Mouse (Mus musculus): ENCODE data around the gene Axin2.

Axin2 gene

GRCm38 (mm10) chr11:108902303-108902702, 17.8 kb upstream of the Axin2 start:
- no peak for DNase-seq (ENCODE audit: low spot score in 2 of 2)

- no peak for DNase-seq (ENCODE audit: low spot score in 2 of 2)
Observed at GRCm38 (mm10) chr11:108906590-108907254, 13.4 kb upstream of the Axin2 start.

- DNase-seq (ENCODE audit: low spot score in 2 of 2): no peak
Observed at GRCm38 (mm10) chr11:108909396-108910195, 10.6 kb upstream of the Axin2 start.

GRCm38 (mm10) chr11:108910328-108910886, 9.7 kb upstream of the Axin2 start:
- no peak for DNase-seq (ENCODE audit: low spot score in 2 of 2)

- DNase-seq (ENCODE audit: low spot score in 2 of 2): peak; percentile 69 to 70
Observed at GRCm38 (mm10) chr11:108910903-108911302, 9.2 kb upstream of the Axin2 start.

- DNase-seq (ENCODE audit: low spot score in 2 of 2): no peak
Observed at GRCm38 (mm10) chr11:108912174-108912573, 8.0 kb upstream of the Axin2 start.

GRCm38 (mm10) chr11:108917422-108918324, 2.5 kb upstream of the Axin2 start:
- DNase-seq (ENCODE audit: low spot score in 2 of 2): no peak

GRCm38 (mm10) chr11:108920636-108921505, 722 bp downstream of the Axin2 start:
- DNase-seq (ENCODE audit: low spot score in 2 of 2): peak; percentile 36 to 50

- DNase-seq (ENCODE audit: low spot score in 2 of 2): no peak
Observed at GRCm38 (mm10) chr11:108921506-108922455, 1.6 kb downstream of the Axin2 start.

GRCm38 (mm10) chr11:108922511-108923187, 2.5 kb downstream of the Axin2 start:
- no peak for DNase-seq (ENCODE audit: low spot score in 2 of 2)

GRCm38 (mm10) chr11:108923188-108923575, 3.0 kb downstream of the Axin2 start:
- no peak for DNase-seq (ENCODE audit: low spot score in 2 of 2)

- DNase-seq (ENCODE audit: low spot score in 2 of 2): no peak
Observed at GRCm38 (mm10) chr11:108923781-108924180, 3.6 kb downstream of the Axin2 start.

GRCm38 (mm10) chr11:108924346-108924745, 4.2 kb downstream of the Axin2 start:
- DNase-seq (ENCODE audit: low spot score in 2 of 2): no peak

GRCm38 (mm10) chr11:108925202-108925601, 5.1 kb downstream of the Axin2 start:
- DNase-seq (ENCODE audit: low spot score in 2 of 2): peak; percentile 45 to 48

- no peak for DNase-seq (ENCODE audit: low spot score in 2 of 2)
Observed at GRCm38 (mm10) chr11:108925826-108926225, 5.7 kb downstream of the Axin2 start.

GRCm38 (mm10) chr11:108926345-108927092, 6.4 kb downstream of the Axin2 start:
- DNase-seq (ENCODE audit: low spot score in 2 of 2): no peak

GRCm38 (mm10) chr11:108927093-108927444, 6.9 kb downstream of the Axin2 start:
- no peak for DNase-seq (ENCODE audit: low spot score in 2 of 2)

- DNase-seq (ENCODE audit: low spot score in 2 of 2): no peak
Observed at GRCm38 (mm10) chr11:108928096-108928495, 7.9 kb downstream of the Axin2 start.

Measured in spleen, postnatal 36 days (tissue).